Mouse (Mus musculus): ENCODE measurements around the gene Cpne5. TPM values are rescaled to one million over a fixed set of nuclear protein-coding genes. Genes with fewer than 3 reads are reported as not detected.
"Not testable (repeated sequence)": the region's sequence is repeated elsewhere in the genome, so short reads cannot be mapped to it uniquely, and the experiment has no call there.

Gene Cpne5
- polyA plus RNA-seq, 2 experiments, result 14.7 TPM

- H3K4me3 ChIP-seq (replicated peaks; ENCODE audit: low read length), result no peak overlapping the region
- H3K36me3 ChIP-seq (ENCODE audit: control insufficient read depth, insufficient read depth, low read length), result no peaks in the 10 kb centered on the region
- H3K27me3 ChIP-seq (ENCODE audit: control insufficient read depth, insufficient read depth, low read length), result no peaks in the 10 kb centered on the region
- WGBS, result 78% methylated on average over 8 of the region's 8 CpGs
- no peak overlapping the region for H3K27ac ChIP-seq (replicated peaks; ENCODE audit: low read depth, low read length)
- no peak for TF ChIP-seq POLR2A (IDR thresholded peaks at IDR 0.05; ENCODE audit: borderline replicate concordance, extremely low read depth, insufficient read depth, insufficient read length)
- H3K4me1 ChIP-seq (ENCODE audit: control insufficient read depth, insufficient read depth, low read length), result no peaks in the 10 kb centered on the region
- no peak overlapping the region for H3K9ac ChIP-seq (ENCODE audit: low read depth, low read length, severe bottlenecking)
- H3K4me2 ChIP-seq (replicated peaks; ENCODE audit: low read depth, low read length, severe bottlenecking), result no peak overlapping the region
- H3K9me3 ChIP-seq (ENCODE audit: control insufficient read depth, low read length), result no peaks in the 10 kb centered on the region
- ATAC-seq (ENCODE audit: low FRiP score, low read depth) (no peak), DNase-seq (ENCODE audit: low spot score) (no peak)
Observed at GRCm38 (mm10) chr17:29117006-29117648, 120.8 kb downstream of the Cpne5 start.

GRCm38 (mm10) chr17:29116023-29116422, 121.9 kb downstream of the Cpne5 start:
- Histone ChIP-seq H3K27me3 (ENCODE audit: control insufficient read depth, insufficient read depth, low read length) (no peaks in the 10 kb centered on the region), H3K36me3 (ENCODE audit: control insufficient read depth, insufficient read depth, low read length) (no peaks in the 10 kb centered on the region), H3K4me2 (replicated peaks; ENCODE audit: low read depth, low read length, severe bottlenecking) (no peak overlapping the region), H3K4me1 (ENCODE audit: control insufficient read depth, insufficient read depth, low read length) (no peaks in the 10 kb centered on the region), H3K4me3 (replicated peaks; ENCODE audit: low read length) (no peak overlapping the region), H3K27ac (replicated peaks; ENCODE audit: low read depth, low read length) (no peak overlapping the region), H3K9me3 (ENCODE audit: control insufficient read depth, low read length) (no peaks in the 10 kb centered on the region), H3K9ac (ENCODE audit: low read depth, low read length, severe bottlenecking) (no peak overlapping the region)
- DNase-seq (ENCODE audit: low spot score) (no peak), ATAC-seq (ENCODE audit: low FRiP score, low read depth) (no peak)
- WGBS, result 70% methylated on average over 12 of the region's 12 CpGs
- no peak for TF ChIP-seq POLR2A (IDR thresholded peaks at IDR 0.05; ENCODE audit: borderline replicate concordance, extremely low read depth, insufficient read depth, insufficient read length)

GRCm38 (mm10) chr17:29113591-29114352, 124.2 kb downstream of the Cpne5 start, which contains the start of gene Rab44:
TSS of gene Rab44 (plus strand) at chr17:29114145.
- no peak within 1 kb of the TSS for H3K4me3 ChIP-seq (replicated peaks; ENCODE audit: low read length)
- H3K9ac ChIP-seq (ENCODE audit: low read depth, low read length, severe bottlenecking), result no peak within 1 kb of the TSS
- no peak within 1 kb of the TSS for H3K4me2 ChIP-seq (replicated peaks; ENCODE audit: low read depth, low read length, severe bottlenecking)
- DNase-seq (ENCODE audit: low spot score) (no peak), ATAC-seq (ENCODE audit: low FRiP score, low read depth) (no peak)
- no peak for TF ChIP-seq POLR2A (IDR thresholded peaks at IDR 0.05; ENCODE audit: borderline replicate concordance, extremely low read depth, insufficient read depth, insufficient read length)
- WGBS, result 92% methylated on average over 13 of the region's 13 CpGs
- no peaks in the 10 kb centered on the region for H3K9me3 ChIP-seq (ENCODE audit: control insufficient read depth, low read length)
- no peak within 1 kb of the TSS for H3K27ac ChIP-seq (replicated peaks; ENCODE audit: low read depth, low read length)
- no peaks in the 10 kb centered on the region for H3K36me3 ChIP-seq (ENCODE audit: control insufficient read depth, insufficient read depth, low read length)
- H3K4me1 ChIP-seq (ENCODE audit: control insufficient read depth, insufficient read depth, low read length), result no peaks in the 10 kb centered on the region
- H3K27me3 ChIP-seq (ENCODE audit: control insufficient read depth, insufficient read depth, low read length), result no peaks in the 10 kb centered on the region

GRCm38 (mm10) chr17:29111332-29111731, 126.6 kb downstream of the Cpne5 start:
- no peaks in the 10 kb centered on the region for H3K4me1 ChIP-seq (ENCODE audit: control insufficient read depth, insufficient read depth, low read length)
- 86% methylated on average over 5 of the region's 5 CpGs for WGBS
- no peaks in the 10 kb centered on the region for H3K27me3 ChIP-seq (ENCODE audit: control insufficient read depth, insufficient read depth, low read length)
- H3K36me3 ChIP-seq (ENCODE audit: control insufficient read depth, insufficient read depth, low read length), result no peaks in the 10 kb centered on the region
- DNase-seq (ENCODE audit: low spot score) (no peak), ATAC-seq (ENCODE audit: low FRiP score, low read depth) (no peak)
- no peak for TF ChIP-seq POLR2A (IDR thresholded peaks at IDR 0.05; ENCODE audit: borderline replicate concordance, extremely low read depth, insufficient read depth, insufficient read length)
- no peak overlapping the region for H3K4me3 ChIP-seq (replicated peaks; ENCODE audit: low read length)
- no peak overlapping the region for H3K9ac ChIP-seq (ENCODE audit: low read depth, low read length, severe bottlenecking)
- H3K9me3 ChIP-seq (ENCODE audit: control insufficient read depth, low read length), result no peaks in the 10 kb centered on the region
- no peak overlapping the region for H3K4me2 ChIP-seq (replicated peaks; ENCODE audit: low read depth, low read length, severe bottlenecking)
- no peak overlapping the region for H3K27ac ChIP-seq (replicated peaks; ENCODE audit: low read depth, low read length)

GRCm38 (mm10) chr17:29110356-29110755, 127.6 kb downstream of the Cpne5 start:
- not testable (repeated sequence) for ATAC-seq (ENCODE audit: low FRiP score, low read depth); H3K27me3 ChIP-seq (ENCODE audit: control insufficient read depth, insufficient read depth, low read length); H3K9ac ChIP-seq (ENCODE audit: low read depth, low read length, severe bottlenecking); H3K4me2 ChIP-seq (replicated peaks; ENCODE audit: low read depth, low read length, severe bottlenecking); H3K36me3 ChIP-seq (ENCODE audit: control insufficient read depth, insufficient read depth, low read length); H3K4me1 ChIP-seq (ENCODE audit: control insufficient read depth, insufficient read depth, low read length); H3K9me3 ChIP-seq (ENCODE audit: control insufficient read depth, low read length); DNase-seq (ENCODE audit: low spot score); H3K27ac ChIP-seq (replicated peaks; ENCODE audit: low read depth, low read length); H3K4me3 ChIP-seq (replicated peaks; ENCODE audit: low read length)
- 84% methylated on average over 6 of the region's 6 CpGs for WGBS

Other genes starting within 250 kb of the Cpne5 start
- gene Stk38, start 230.2 kb downstream of the Cpne5 start, polyA plus RNA-seq (2012; rRNA removed), result 115 TPM in 2 replicates
- 86.6 and 99.3 TPM in 2 replicates for gene Stk38, start 230.2 kb downstream of the Cpne5 start, polyA plus RNA-seq (2014; fragmentation: Nextera tagmentation; extraction: Ambion mirVana)
- gene Srsf3, start 205.5 kb downstream of the Cpne5 start, polyA plus RNA-seq (2012; rRNA removed), result 385 and 390 TPM in 2 replicates
- gene Srsf3, start 205.5 kb downstream of the Cpne5 start, polyA plus RNA-seq (2014; fragmentation: Nextera tagmentation; extraction: Ambion mirVana), result 561 and 596 TPM in 2 replicates
- gene Cdkn1a, start 147.2 kb downstream of the Cpne5 start, polyA plus RNA-seq (2012; rRNA removed), result 61.6 and 63.6 TPM in 2 replicates
- 114 and 164 TPM in 2 replicates for gene Cdkn1a, start 147.2 kb downstream of the Cpne5 start, polyA plus RNA-seq (2014; fragmentation: Nextera tagmentation; extraction: Ambion mirVana)
- gene Rab44, start 124.0 kb downstream of the Cpne5 start, polyA plus RNA-seq (2012; rRNA removed), result 2.4 and 2.8 TPM in 2 replicates
- 1.4 and 1.5 TPM in 2 replicates for gene Rab44, start 124.0 kb downstream of the Cpne5 start, polyA plus RNA-seq (2014; fragmentation: Nextera tagmentation; extraction: Ambion mirVana)
- 76.5 and 78.5 TPM in 2 replicates for gene Ppil1, start 26.0 kb upstream of the Cpne5 start, polyA plus RNA-seq (2012; rRNA removed)
- 130 and 132 TPM in 2 replicates for gene Ppil1, start 26.0 kb upstream of the Cpne5 start, polyA plus RNA-seq (2014; fragmentation: Nextera tagmentation; extraction: Ambion mirVana)
- 58.7 and 64.6 TPM in 2 replicates for gene BC004004, start 30.6 kb upstream of the Cpne5 start, polyA plus RNA-seq (2012; rRNA removed)
- gene BC004004, start 30.6 kb upstream of the Cpne5 start, polyA plus RNA-seq (2014; fragmentation: Nextera tagmentation; extraction: Ambion mirVana), result 85.3 and 87.6 TPM in 2 replicates
- gene Pi16, start 79.5 kb upstream of the Cpne5 start, polyA plus RNA-seq (2012; rRNA removed), result 2.0 and 2.6 TPM in 2 replicates
- 1.4 and 2.2 TPM in 2 replicates for gene Pi16, start 79.5 kb upstream of the Cpne5 start, polyA plus RNA-seq (2014; fragmentation: Nextera tagmentation; extraction: Ambion mirVana)
- gene Mtch1, start 109.8 kb upstream of the Cpne5 start, polyA plus RNA-seq (2012; rRNA removed), result 469 and 541 TPM in 2 replicates
- gene Mtch1, start 109.8 kb upstream of the Cpne5 start, polyA plus RNA-seq (2014; fragmentation: Nextera tagmentation; extraction: Ambion mirVana), result 420 and 443 TPM in 2 replicates
- gene Fgd2, start 122.7 kb upstream of the Cpne5 start, polyA plus RNA-seq (2012; rRNA removed), result 9.4 and 10.8 TPM in 2 replicates
- 6.2 and 8.4 TPM in 2 replicates for gene Fgd2, start 122.7 kb upstream of the Cpne5 start, polyA plus RNA-seq (2014; fragmentation: Nextera tagmentation; extraction: Ambion mirVana)

Data from limb, embryonic 14.5 days (tissue).